Mouse (Mus musculus): ENCODE measurements at regions not wholly inside any gene's neighbourhood (a gene's known extent, or its start where the extent isn't known, plus 50 kb on each side); places are given as distances from the start of the nearest gene placed in this dataset.

- no peak for DNase-seq (ENCODE audit: low read depth)
These were observed 117.0 kb upstream of the Spdye4c start for GRCm38 (mm10) chr2:128473997-128474396.

DNA sequence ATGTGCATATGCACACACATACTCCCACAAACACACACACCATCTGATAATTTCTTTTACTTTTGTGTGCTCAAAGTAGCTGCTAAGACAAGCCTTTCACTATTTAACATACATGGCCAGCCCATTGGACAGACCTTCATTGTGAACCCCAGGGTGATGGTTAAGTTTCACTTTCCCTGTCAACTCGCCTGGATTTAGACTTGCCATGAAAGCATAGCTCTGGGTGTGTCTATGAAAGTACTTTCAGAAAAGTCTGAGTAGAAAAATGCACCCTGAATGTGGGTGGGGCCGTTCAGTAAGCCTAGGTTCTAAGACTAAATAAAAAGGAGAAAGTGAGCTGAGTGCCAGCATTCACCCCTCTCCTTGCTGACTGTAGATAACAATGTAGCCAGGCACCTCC, 113.8 kb upstream of the Spdye4c start:
- DNase-seq (ENCODE audit: low read depth): no peak

GRCm38 (mm10) chr2:128491217-128491877, 99.7 kb upstream of the Spdye4c start:
- no peak for DNase-seq (ENCODE audit: low read depth)

DNA sequence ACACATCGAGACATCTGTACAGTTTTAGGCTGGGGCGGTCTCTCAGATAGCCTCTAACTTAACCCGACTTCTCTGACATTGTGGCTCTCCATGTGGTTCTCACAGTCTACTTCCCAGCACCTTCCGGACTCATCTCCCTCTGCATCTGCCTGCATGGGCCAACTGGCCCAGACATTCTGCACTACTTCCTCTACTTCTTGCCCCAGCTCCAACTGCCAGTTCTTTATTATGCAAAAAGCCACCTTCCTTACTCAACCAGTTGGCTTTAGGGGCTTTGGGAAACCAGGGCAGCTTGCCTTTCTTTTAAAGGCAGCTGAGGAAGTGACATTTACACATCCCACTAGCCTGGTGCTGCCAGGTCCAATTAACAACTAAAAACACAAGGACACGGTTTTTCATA, 97.1 kb upstream of the Spdye4c start:
- peak; percentile 74 for DNase-seq (ENCODE audit: low read depth)

DNA sequence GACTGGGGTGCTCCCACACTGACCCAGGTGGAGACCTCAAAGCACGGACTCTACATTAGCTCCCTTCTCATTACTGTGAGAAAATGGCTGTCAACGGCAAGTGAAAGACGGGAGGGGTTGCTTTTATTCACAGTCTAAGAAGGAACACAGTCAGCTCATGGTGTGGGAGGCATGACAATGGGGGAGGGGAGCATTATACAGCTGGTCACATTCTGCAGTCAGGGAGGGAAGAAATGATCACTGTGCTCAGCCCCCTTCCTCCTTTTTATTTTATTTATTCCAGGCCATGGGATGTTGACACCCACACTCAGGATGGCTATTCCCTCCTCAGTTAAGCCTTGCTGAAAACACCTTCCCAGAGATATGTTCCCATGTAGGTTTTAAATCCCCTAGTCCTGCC, 93.1 kb upstream of the Spdye4c start:
- no peak for DNase-seq (ENCODE audit: low read depth)

DNA sequence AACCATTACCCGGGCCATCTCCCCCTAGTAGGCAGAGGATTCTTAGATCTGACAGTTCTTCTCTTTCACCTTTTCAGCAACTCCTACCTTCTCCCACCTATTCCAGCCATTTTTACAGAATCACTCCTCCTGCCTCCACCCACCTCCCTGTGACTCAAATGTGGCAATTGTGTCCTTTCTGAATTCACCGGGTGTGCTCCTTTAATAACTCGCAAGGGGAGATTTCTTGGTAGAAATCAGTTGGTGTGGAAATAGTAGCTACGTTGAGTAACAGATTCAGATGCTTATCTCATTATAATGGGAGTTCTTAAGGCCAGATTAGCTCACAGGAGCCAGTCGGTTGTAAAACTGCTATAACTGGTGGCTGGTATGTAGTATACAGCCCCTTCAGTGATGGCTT, 92.4 kb upstream of the Spdye4c start:
- DNase-seq (ENCODE audit: low read depth): peak; percentile 77

DNA sequence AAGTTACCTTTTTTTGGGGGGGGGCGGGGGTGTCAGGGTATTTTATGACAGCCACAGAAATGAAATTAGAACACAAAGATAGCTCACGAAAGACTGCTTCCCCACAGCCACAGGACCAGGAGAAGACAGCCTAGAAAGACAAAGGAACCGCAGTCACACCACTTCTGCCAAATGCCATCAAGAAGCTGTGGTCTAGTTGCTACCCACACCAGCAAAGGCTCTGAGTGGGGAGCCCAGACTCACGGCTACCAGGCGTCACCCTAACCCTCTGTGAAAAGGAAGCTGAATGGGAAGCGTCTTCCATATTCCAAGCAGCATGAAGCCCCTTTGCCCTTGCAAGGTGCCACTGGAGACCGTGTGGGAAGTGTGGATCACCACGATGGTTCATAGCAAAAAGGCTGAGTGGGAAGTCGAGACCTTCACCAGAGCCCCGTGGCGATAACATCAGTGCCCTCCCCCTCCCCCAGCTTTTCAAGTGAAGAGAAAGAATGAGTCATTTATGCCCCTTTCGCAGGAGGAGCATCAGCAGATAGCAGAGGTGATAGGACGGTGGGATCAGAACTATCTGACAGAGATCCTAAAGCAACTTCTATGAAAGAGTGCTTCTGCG, 91.3 kb upstream of the Spdye4c start:
- DNase-seq (ENCODE audit: low read depth): peak; percentile 13

- no peak for DNase-seq (ENCODE audit: low read depth)
These were observed 88.3 kb upstream of the Spdye4c start for GRCm38 (mm10) chr2:128502676-128503075.

DNA sequence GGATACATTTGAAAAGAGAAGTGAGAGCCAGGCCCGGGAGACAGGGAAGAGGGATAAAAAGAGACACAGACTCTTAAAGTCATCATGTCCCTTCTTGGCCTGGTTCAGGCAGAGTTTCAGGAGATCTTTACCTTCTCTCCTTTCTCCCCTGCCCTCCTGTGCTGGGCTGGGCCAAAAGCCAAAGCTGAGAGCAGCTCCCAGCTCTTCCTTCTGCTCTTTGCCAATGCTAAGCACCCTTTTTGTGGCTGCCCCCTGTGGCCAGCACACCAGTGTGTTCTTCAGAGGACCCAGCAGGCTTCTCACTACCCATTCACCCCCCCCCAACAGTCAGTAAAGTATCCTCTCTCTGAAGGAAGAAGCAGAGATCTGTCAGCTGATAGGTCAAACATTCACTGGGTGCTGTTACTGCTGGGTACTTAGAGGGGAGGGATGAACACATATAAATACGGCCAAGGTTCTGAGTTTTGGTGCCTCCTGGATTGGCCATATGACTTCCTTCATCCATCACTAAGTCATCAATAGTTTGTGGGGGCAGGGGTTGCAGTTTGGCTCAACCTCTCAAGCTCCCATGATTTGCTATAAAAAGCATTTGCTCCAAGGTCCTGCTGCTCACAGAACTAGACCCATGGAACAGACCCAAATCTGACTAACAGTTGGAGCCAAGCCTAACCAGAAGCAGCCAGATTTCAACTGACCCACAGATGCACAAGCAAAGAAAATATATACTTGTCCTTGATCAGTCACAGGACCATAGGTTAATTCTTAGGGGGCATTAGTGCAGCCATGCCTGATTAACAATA, 87.7 kb upstream of the Spdye4c start:
- DNase-seq (ENCODE audit: low read depth): no peak

DNA sequence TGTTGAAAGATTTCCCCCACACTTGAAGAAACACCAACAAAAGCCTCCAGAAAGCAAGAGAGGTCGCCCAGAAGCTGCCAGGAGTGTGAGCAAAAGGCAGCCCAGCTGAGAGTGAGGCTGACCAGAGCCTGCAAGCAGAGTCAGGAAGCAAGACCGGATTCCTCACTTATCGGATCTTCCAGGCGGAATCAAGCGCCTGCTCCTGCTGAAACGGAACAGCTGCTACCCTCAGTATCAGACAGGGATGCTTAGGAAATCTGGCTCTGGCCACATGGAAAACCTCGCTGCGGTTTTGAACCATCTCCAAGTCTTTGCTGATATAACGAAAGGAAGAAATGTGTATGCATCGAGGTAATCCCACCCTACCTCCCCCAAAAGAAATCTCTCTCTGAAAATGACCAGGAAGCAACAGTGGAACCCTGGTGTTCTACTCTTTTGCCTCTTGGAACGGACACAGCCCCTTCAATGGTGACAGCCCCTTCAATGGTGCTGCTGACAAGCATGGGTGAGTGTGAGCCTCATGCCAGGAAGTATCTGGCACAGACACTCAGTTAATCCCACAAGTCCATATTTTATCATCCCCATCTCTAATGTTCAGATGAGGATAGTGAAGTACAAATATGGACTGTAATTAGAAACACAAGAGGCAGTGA, 83.3 kb upstream of the Spdye4c start:
- DNase-seq (ENCODE audit: low read depth): no peak

- DNase-seq (ENCODE audit: low read depth): no peak
These were observed 82.8 kb upstream of the Spdye4c start for GRCm38 (mm10) chr2:128508244-128508605.

DNA sequence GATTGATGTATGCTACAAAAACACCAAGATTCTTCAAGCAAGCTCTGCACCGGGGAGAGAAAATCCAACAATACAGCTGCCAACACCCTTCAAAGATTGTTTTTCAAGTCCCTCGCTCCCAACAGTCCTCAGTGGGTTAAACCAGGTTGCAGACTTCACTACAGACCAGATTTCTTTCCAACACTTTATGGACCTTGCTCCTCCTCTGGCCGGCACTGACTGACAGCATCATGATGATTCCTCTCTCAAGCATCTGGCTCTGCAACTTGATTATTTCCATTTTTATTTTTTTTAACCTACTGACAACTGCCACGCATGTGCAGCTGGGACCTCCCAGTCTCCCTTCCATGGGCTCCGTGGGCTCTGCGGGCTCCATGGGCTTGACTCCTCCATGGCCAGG, 79.7 kb upstream of the Spdye4c start:
- no peak for DNase-seq (ENCODE audit: low read depth)

DNA sequence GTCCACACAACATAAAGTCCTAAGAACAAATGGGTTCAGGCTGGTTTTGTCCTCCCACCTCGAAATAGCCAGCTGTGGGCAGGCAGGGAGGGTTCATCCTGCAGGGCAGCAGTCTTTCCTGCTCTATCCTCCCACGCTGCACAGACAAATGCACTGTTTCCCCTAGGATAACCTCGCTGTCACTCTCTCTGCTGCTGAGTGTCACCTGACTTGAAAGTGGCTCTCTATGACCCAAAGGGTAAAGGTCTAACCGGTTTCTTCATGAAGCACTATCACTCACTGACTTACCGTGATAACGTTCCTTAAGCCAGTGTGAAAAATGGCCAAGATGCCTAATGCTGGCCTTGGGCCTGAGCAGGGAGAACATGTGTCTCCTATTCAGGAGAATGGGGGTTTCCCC, 78.2 kb upstream of the Spdye4c start:
- DNase-seq (ENCODE audit: low read depth): no peak

GRCm38 (mm10) chr2:128514463-128515290, 76.3 kb upstream of the Spdye4c start:
- no peak for DNase-seq (ENCODE audit: low read depth)

DNA sequence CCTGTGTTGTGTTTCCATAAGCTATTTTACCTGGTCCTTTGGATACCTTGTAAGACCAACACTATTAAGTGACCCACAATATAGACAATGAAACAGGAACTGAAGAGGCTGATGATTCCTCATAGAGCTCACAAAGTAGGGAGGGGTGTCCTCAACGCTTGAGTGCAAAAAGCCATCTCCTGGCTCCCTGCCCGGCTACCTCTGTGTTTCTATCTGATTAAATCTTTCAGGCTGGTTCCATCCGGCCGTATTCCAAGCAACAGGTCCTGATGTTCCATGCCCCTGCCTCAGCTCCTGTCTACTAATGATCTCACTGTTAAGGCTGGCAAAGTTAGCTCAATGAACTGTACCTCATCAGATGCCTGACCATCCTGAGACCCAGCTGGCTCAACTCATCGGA, 75.3 kb upstream of the Spdye4c start:
- no peak for DNase-seq (ENCODE audit: low read depth)

GRCm38 (mm10) chr2:128516694-128517093, 74.3 kb upstream of the Spdye4c start:
- DNase-seq (ENCODE audit: low read depth): no peak

DNA sequence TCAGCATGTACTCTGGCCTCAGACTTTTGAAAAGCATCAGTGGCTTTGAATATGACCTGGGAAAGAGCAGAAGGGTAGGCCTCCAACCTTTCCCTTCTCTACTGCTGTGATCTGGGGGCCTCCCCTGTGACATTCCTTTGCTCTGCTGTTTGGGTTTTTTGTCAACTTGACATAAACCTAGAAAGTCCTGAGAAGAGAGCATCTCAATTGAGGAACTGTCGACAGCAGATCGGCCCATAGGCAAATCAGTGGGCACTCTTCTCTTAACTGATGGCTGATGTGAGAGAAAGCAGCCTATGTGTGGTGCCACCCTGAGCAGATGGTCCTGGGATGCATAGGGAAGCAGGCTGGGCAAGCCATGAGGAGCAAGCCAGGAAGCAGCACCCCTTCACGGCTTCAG, 72.9 kb upstream of the Spdye4c start:
- DNase-seq (ENCODE audit: low read depth): no peak

GRCm38 (mm10) chr2:128521701-128522443, 69.1 kb upstream of the Spdye4c start:
- DNase-seq (ENCODE audit: low read depth): no peak

DNA sequence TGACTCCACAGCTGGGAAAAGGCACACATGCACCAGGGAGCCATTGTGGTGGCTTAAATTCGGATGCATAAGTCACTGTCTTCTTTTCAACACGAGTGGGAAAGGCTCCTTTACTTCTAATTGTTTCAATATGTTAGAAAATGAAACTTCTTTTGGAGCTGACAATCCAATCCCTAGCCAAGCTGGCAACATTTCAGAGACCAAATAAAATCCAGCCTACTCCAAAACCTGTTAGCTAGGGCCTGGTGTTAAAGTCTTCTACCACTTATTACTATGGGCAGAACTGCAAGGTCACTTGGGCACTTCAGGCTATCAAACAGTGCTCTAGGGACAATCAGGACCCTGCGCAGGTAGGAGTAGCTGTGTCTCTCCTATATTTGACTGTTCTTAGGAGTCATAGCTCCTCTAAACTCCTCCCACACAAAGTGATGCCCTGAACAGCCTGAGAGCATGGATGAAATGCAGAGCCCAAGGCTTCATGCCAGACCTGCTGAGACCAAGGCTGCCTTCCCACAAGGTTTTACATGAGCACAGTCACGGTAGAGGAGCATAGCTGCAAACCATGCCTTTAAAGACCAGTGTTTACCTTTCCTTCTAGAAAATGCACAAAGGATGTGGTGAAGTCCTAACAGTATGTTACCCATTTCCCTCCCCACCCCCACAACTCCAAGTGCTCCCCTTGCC, 67.4 kb upstream of the Spdye4c start:
- DNase-seq (ENCODE audit: low read depth): no peak

- DNase-seq (ENCODE audit: low read depth): no peak
These were observed 64.9 kb upstream of the Spdye4c start for GRCm38 (mm10) chr2:128526100-128526499.

DNA sequence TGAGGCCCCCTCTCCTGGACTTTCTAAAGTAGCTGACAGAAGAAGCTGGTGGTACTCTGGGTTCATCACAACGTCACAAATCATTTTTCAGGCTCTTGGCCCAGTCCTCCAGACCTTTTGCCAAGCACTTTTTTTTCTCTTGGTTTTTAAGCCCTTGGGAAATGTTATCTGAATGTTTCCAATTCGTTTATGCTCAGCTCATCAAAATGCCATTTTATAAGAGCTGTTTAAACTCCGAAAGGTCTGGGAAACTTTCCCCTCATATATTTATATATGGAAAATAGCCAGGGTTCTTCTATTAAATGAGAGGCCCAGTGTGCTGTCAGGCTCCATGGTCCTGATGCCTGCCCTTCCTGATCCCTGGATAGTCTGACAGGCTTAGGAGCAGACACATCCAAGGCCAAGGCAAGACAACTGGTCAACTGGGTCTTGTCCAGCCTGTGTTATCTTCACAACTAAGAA, 64.1 kb upstream of the Spdye4c start:
- no peak for DNase-seq (ENCODE audit: low read depth)
